Mouse (Mus musculus) stomach, embryonic 14.5 days (tissue): ENCODE results near the gene Afmid. TPM values are rescaled to one million over a fixed set of nuclear protein-coding genes. Genes with fewer than 3 reads are reported as not detected.
A peak's percentile ranks its signal among the peaks of the same experiment; 100 is the strongest.
"Not testable (repeated sequence)": the region's sequence is repeated elsewhere in the genome, so short reads cannot be mapped to it uniquely, and the experiment has no call there.

Experiments
- ATAC-seq: fragments of 200-750 bp; cut with Nextera tagmentation; 2 replicates; pipeline ENCODE4 v1.8.0; 2017; ENCODE audit warnings: low read depth, moderate TSS enrichment; ENCODE audit not compliant: insufficient number of reproducible peaks, insufficient read depth, low FRiP score
- H3K27ac ChIP-seq: fragments of 300-500 bp; sonication (generic); 2 replicates; pipeline ENCODE4 v1.5.1; 2014; ENCODE audit warnings: mild to moderate bottlenecking, low read length, moderate library complexity, mixed read lengths
- H3K27me3 ChIP-seq: fragments of 300-500 bp; sonication (generic); 2 replicates; pipeline ENCODE4 v1.6.1; 2014; ENCODE audit warnings: low read length, control low read depth, mixed read lengths; ENCODE audit not compliant: control insufficient read depth, insufficient read depth
- H3K36me3 ChIP-seq: fragments of 300-500 bp; sonication (generic); 2 replicates; pipeline ENCODE4 v1.6.1; 2014; ENCODE audit warnings: mild to moderate bottlenecking, control low read depth, low read length, moderate library complexity, mixed read lengths; ENCODE audit not compliant: control insufficient read depth, insufficient read depth
- H3K4me1 ChIP-seq: fragments of 300-500 bp; sonication (generic); 2 replicates; pipeline ENCODE4 v1.6.1; 2014; ENCODE audit warnings: low read length, control low read depth, mixed read lengths; ENCODE audit not compliant: control insufficient read depth, insufficient read depth
- H3K4me2 ChIP-seq: fragments of 300-500 bp; sonication (generic); replicated peaks from 2 replicates; pipeline ENCODE4 v1.6.1; 2014; ENCODE audit warnings: low read depth, low read length, control low read depth
- H3K4me3 ChIP-seq: fragments of 300-500 bp; sonication (generic); 2 replicates; pipeline ENCODE4 v1.5.1; 2014; ENCODE audit warnings: low read depth, low read length, control low read depth
- H3K9ac ChIP-seq: fragments of 300-500 bp; sonication (generic); replicated peaks from 2 replicates; pipeline ENCODE4 v1.6.1; 2014; ENCODE audit warnings: low read depth, mild to moderate bottlenecking, control low read depth, low read length, moderate library complexity, mixed read lengths
- H3K9me3 ChIP-seq: fragments of 300-500 bp; sonication (generic); 2 replicates; pipeline ENCODE4 v1.6.1; 2016; ENCODE audit warnings: low read depth, low read length, control low read depth; ENCODE audit not compliant: control insufficient read depth
- WGBS: fragments of 180-500 bp; shearing (Covaris S2); extraction: QIAGEN DNeasy Blood & Tissue Kit; methylation state at CpG from one replicate; pipeline ENCODE4 v1.1.7; 2014; 5-methylcytosine and 5-hydroxymethylcytosine counted together
- polyA plus RNA-seq: library from polyadenylated mRNA; unstranded; fragments of >200 nt; fragmentation: Nextera tagmentation; extraction: Ambion mirVana; gene quantifications from 2 replicates; pipeline ENCODE4 v1.2.1, GENCODE M21; 2014

Gene Afmid
- polyA plus RNA-seq, 1 experiment from 2014 or later: 6.4 TPM

DNA sequence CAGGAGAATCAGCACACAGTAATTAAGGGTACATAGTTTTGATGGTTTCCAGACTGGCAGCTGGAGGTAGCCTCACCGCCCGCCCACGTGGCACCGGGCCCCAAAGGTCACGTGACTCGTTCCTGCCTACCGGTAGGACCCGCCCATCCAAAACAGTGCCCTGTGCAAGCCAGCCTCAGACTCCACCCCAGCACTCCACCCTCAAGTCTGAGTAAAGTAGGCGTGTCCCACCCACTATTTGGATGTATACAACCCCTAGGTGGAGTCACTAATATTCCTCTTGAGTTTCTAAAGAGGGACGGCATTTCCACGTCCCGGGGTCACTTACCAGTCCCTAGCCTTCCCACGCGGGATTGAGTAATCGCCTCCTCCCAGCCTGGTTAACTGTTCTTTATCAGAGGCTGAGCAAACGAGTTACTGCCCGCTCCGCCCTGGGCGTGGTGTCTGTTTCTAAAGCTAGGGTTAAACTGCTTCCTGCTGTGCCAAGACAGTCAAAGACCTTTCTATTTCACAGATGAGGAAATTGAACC lies 45.1 kb upstream of the Afmid start:
- Histone ChIP-seq H3K9me3 (no peaks in the 10 kb centered on the region), H3K9ac (peak overlapping the region; percentile 56; the same call in 1 of the 2 replicates), H3K4me1 (peaks cover 44% of the 10 kb centered on the region), H3K27ac (peak overlapping the region; percentile 94), H3K4me3 (peak overlapping the region; percentile 44), H3K4me2 (peak overlapping the region; percentile 88), H3K36me3 (no peaks in the 10 kb centered on the region), H3K27me3 (no peaks in the 10 kb centered on the region)
- peak; percentile 78 for ATAC-seq
- 1% methylated on average over 19 of the region's 19 CpGs for WGBS

DNA sequence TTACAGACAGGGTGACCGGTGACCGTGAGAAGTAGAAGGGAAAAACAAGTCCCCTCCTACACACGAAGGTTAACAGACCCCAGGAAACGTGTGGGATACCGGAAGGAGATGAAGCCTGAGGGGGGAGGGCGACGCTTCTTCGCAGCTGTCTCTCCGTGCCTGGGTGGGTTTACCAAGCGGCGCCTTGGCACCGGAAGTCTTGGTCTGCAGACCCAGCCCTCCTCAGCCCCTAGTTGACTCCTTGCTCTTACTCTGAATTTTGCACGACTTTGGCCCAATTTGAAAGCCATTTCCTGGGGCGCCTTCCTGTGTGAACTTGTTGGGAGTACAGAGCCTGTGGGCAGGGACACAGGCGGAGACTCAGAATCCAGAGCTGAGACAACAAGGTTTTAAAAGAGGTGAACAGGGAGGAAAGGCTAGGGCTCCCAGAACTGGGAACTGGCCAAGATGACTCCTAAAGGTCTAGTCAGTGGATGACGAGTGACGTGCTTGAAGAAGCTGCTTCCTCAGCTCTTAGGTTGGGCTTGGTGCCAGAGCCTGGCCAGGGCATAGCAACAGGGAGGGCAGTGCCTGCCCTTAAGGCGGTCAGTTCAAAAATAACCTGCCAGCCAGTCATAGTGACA lies 44.4 kb upstream of the Afmid start:
- Histone ChIP-seq H3K4me2 (peak overlapping the region; percentile 88), H3K4me3 (peak overlapping the region; percentile 44; the same call in 1 of the 2 replicates), H3K27ac (peak overlapping the region; percentile 94), H3K9me3 (no peaks in the 10 kb centered on the region), H3K9ac (no peak overlapping the region), H3K27me3 (no peaks in the 10 kb centered on the region), H3K36me3 (no peaks in the 10 kb centered on the region), H3K4me1 (peaks cover 44% of the 10 kb centered on the region)
- ATAC-seq: no peak
- WGBS: 18% methylated on average over 18 of the region's 18 CpGs

DNA sequence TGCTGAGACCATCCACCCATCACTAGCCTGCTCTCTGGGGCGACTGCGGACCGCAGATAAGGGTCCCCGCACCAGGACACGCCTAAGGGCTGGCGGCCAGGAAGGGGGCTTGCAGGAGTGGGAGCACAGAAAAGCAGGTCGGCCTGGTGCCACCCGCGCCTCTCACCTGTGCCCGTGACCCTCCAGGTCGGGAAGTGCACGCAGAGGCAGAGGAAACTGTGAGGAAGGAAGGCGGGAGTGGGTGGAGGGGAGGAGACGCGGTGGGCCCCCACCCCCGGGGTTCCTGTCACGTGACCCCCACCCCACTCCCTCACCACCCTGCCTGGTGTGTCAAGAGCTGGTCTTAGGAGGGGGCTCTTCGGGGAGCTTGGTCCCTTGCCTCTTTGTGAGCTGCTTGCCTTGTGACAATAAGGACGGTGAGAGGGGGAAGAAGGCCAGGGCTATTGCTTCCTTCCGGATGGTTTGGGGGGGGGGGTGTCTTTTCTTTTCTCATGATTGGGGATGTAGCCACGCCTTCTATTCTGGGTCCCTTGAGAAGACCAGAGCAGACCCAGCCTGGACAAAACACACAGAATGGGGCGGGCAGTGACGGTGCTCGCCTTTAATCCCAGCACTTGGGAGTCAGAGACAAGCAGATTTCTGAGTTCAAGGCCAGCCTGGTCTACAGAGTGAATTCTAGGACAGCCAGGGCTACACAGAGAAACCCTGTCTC lies 43.6 kb upstream of the Afmid start, which contains the start of the genes Tmc8 and Tmc6:
Gene Tmc8, plus strand, starts transcription at position 84 of the 712 bp plus-strand sequence.
Gene Tmc6, minus strand, starts transcription at position 206 of the 712 bp plus-strand sequence.
- peak within 1 kb of the TSS; percentile 94 for H3K27ac ChIP-seq
- H3K9me3 ChIP-seq: no peaks in the 10 kb centered on the region
- WGBS: 46% methylated on average over 24 of the region's 24 CpGs
- H3K4me2 ChIP-seq: peak within 1 kb of the TSS; percentile 88
- no peaks in the 10 kb centered on the region for H3K27me3 ChIP-seq
- no peak for ATAC-seq
- peak within 1 kb of the TSS; percentile 23; the same call in 1 of the 2 replicates for H3K9ac ChIP-seq
- peak within 1 kb of the TSS; percentile 44 for H3K4me3 ChIP-seq
- H3K4me1 ChIP-seq: peaks cover 44% of the 10 kb centered on the region
- H3K36me3 ChIP-seq: no peaks in the 10 kb centered on the region

DNA sequence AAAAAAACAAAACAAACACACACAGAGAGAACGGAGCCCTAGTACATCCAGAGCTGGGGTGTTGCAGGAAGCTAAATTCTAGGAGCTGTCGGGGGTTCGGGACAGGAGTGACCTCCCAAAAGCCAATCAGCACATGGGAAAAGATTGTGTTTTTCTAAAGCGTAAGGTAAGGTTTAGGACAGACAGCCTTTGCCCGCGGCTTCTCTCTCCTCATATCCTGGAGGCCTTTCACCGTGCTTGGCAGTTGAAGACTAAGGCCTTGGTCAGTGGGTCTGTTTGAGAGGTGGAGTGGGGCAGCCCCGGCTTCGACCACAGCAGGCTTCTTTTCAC lies 43.1 kb upstream of the Afmid start:
- Histone ChIP-seq H3K9ac (peak overlapping the region; percentile 23; the same call in 1 of the 2 replicates), H3K4me1 (peaks cover 44% of the 10 kb centered on the region), H3K4me2 (peak overlapping the region; percentile 39), H3K9me3 (no peaks in the 10 kb centered on the region), H3K27ac (no peak overlapping the region), H3K27me3 (no peaks in the 10 kb centered on the region), H3K4me3 (peak overlapping the region; percentile 14), H3K36me3 (no peaks in the 10 kb centered on the region)
- WGBS: 50% methylated on average over 9 of the region's 9 CpGs
- no peak for ATAC-seq

DNA sequence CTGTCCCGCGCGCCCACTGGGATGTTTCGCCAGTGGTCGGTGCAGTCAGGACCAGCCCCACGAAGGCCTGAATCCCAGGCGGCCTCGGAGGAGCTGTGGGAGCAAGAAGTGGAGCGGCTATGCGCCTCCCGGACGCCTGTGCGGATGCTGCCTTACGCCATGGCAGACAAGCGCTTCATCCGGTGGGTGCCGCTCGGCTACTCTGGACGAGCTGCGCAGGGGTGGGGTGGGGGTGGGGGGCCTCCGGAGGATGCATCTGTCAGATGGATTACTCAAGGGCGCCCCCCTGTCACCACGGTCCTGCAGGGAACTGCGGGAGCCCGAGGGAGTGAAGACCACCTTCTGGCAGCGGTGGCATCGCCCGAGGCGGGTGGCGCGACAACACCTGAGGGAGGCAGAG lies 42.6 kb upstream of the Afmid start:
- Histone ChIP-seq H3K36me3 (no peaks in the 10 kb centered on the region), H3K27ac (no peak overlapping the region), H3K4me1 (peaks cover 44% of the 10 kb centered on the region), H3K4me2 (peak overlapping the region; percentile 39), H3K9ac (peak overlapping the region; percentile 23; the same call in 1 of the 2 replicates), H3K27me3 (no peaks in the 10 kb centered on the region), H3K9me3 (no peaks in the 10 kb centered on the region), H3K4me3 (peak overlapping the region; percentile 14)
- 6% methylated on average over 31 of the region's 31 CpGs for WGBS
- ATAC-seq: no peak

DNA sequence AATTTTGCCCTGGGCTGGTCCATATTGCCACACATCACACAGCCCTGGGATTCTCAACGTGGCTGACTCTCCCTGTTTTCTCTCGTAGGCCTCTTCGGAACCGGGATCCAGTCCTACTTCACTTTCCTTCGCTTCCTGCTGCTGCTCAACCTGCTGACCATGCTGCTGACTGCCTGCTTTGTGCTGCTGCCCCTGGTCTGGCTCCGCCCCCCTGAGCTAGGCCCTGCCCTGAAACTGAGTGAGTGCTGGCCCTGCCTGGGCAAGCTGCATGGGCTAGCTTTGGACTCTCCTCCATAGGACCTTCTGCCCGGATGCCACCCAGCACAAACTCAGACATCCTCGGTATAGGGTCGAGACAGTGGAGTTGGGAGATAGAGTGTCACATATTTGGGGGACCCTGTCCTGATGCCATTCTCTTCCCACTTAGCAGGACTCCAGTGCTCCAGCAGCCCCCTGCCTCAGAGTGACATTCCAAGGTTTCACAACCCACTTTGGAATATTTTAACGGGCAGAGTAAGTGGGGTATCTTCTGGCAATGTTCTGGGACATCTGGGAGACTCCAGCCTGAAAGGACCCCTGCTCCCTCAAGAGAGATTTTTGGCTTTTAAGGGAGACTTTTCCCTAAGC lies 41.9 kb upstream of the Afmid start:
- H3K27ac ChIP-seq: no peak overlapping the region
- no peaks in the 10 kb centered on the region for H3K27me3 ChIP-seq
- no peak for ATAC-seq
- peak overlapping the region; percentile 14; the same call in 1 of the 2 replicates for H3K4me3 ChIP-seq
- peak overlapping the region; percentile 39; the same call in 1 of the 2 replicates for H3K4me2 ChIP-seq
- H3K9ac ChIP-seq: no peak overlapping the region
- no peaks in the 10 kb centered on the region for H3K36me3 ChIP-seq
- H3K9me3 ChIP-seq: no peaks in the 10 kb centered on the region
- H3K4me1 ChIP-seq: peaks cover 38% of the 10 kb centered on the region
- WGBS: 40% methylated on average over 10 of the region's 10 CpGs

DNA sequence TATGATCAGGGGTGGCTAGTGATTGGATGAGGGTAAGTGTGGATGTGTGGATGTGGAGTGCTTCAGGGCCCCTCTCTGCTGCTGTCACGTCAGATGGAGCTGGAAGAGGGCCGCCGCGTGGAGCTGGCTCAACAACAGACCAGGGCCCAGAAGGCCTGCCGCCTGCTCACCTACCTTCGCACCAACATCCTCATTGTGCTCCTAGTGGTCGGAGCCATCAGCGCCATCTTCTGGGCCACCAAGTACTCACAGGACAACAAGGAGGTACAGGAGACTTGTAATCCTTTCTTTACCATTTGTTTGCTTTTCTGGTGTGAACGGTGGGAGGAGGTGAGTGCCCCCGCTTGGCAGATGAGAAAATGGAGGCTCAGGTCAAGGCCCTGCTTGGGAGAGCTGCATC lies 39.4 kb upstream of the Afmid start:
- Histone ChIP-seq H3K27me3 (no peaks in the 10 kb centered on the region), H3K9ac (no peak overlapping the region), H3K4me2 (no peak overlapping the region), H3K4me3 (no peak overlapping the region), H3K4me1 (peaks cover 23% of the 10 kb centered on the region), H3K27ac (no peak overlapping the region), H3K36me3 (no peaks in the 10 kb centered on the region), H3K9me3 (no peaks in the 10 kb centered on the region)
- 19% methylated on average over 10 of the region's 10 CpGs for WGBS
- no peak for ATAC-seq

DNA sequence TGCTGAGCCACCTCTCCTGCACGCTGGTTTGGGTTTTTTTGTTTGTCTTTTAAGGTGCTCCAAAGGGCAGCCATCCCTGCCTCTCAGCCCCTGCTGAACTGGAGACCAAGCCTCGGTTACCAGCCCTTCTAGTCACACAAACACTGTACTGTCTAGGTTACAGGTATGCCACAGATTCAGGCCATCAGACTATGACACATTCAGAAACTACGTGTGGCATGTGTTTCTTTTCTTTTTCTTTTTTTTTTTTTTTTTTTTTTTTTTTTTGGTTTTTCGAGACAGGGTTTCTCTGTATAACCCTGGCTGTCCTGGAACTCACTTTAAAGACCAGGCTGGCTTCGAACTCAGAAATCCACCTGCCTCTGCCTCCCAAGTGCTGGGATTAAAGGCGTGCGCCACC lies 37.2 kb upstream of the Afmid start:
- not testable (repeated sequence) for H3K4me3 ChIP-seq, H3K27me3 ChIP-seq, ATAC-seq, H3K4me2 ChIP-seq, H3K27ac ChIP-seq, H3K36me3 ChIP-seq, H3K9me3 ChIP-seq, H3K4me1 ChIP-seq, H3K9ac ChIP-seq
- 76% methylated on average over 7 of the region's 7 CpGs for WGBS
